Mouse (Mus musculus): ENCODE data around the gene Hoxc5. TPM values are rescaled to one million over a fixed set of nuclear protein-coding genes. Genes with fewer than 3 reads are reported as not detected.

The Hoxc5 gene
- polyA plus RNA-seq, 1 experiment from 2014 or later = 0.09 TPM

DNA sequence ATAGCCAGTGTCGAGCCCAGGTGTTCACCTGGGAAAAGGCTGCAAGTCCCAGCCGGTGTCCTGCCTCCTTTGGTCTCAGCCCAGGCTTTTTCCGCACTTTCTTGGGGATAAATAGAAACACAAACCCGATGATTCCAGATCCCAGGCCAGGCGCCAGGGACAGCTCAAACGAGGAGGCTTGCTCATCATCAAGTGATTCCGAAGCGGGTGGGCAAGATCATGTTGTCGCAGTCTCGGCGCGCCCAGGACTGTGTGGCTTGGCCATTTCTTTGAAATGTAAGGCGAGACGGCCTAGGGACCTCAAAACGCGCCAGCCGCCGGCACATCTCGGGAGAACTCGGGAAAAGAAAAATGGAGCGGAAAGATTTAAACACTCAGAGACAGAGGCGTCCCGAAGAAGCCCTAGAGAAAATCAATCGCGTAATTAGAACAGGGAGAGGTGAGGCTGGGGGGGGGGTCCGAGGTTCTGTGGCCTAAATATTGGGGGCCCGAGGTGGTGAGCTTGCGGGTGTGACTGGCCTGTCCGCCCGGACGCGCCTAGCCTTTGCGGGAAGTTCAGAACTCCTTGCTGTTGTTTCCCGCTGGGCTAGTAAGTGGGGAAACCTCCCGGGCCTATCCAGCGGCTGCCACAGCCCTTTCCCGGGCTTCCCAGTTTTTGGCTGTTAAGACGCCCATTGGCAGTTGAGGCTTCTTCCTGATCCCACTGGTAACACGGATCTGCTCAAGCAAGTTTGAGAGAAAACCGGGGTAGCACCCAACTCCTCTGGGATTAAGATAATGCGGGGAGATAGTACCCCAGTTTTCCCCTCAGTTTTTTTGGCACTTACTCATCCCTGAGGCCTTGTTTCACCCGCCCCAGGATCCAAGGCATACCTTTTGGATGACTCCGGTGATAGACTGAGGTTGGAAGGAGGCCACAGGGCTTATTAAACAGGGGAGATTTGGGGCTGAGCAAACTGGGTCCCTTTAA, 60.3 kb downstream of the Hoxc5 start:
- H3K27ac ChIP-seq = no peak overlapping the region

DNA sequence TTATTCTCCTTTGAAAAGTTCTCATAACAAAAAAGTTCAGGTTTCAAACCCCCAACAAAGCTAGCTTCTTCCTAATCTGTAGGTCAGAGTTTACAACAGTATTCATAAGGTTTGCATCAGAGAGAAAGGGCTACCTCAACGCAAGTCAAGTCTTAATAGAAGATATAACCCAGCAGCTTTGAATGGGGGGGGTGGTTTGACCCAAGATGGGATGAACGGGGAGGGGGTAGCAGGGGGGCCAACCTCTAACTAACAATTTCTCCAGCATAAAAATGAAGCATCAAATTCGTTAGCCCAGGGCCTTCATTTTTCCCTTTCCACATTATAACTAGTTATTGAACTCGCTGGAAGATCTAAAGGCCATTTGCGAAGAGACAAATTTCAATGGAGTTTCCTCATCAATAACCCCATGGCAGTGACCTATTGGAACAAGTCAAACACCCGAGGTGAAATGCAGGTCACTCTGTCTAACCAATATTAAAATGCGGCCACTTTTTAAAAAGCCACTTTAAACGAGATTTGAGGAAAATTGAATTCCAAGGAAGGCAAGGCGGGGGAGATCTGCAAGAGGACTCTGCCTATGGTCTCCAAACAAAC, 61.8 kb downstream of the Hoxc5 start:
- Histone ChIP-seq H3K4me1 (replicated peaks) (no peaks in the 10 kb centered on the region), H3K9ac (replicated peaks) (no peak overlapping the region), H3K4me3 (replicated peaks) (no peak overlapping the region), H3K4me2 (replicated peaks) (no peak overlapping the region), H3K36me3 (no peaks in the 10 kb centered on the region), H3K27ac (no peak overlapping the region), H3K9me3 (no peaks in the 10 kb centered on the region), H3K27me3 (peaks cover 100% of the 10 kb centered on the region)
- WGBS = 10% methylated on average over 9 of the region's 9 CpGs
- no peak for ATAC-seq

More for the DNA sequence above, 60.3 kb downstream of the Hoxc5 start:
- peaks cover 100% of the 10 kb centered on the region for H3K27me3 ChIP-seq
- H3K9ac ChIP-seq (replicated peaks) = no peak overlapping the region
- no peaks in the 10 kb centered on the region for H3K4me1 ChIP-seq (replicated peaks)
- ATAC-seq = no peak
- under 1% methylated on average over 43 of the region's 43 CpGs for WGBS
- H3K9me3 ChIP-seq = no peaks in the 10 kb centered on the region
- H3K4me2 ChIP-seq (replicated peaks) = no peak overlapping the region
- no peak overlapping the region for H3K4me3 ChIP-seq (replicated peaks)
- no peaks in the 10 kb centered on the region for H3K36me3 ChIP-seq

DNA sequence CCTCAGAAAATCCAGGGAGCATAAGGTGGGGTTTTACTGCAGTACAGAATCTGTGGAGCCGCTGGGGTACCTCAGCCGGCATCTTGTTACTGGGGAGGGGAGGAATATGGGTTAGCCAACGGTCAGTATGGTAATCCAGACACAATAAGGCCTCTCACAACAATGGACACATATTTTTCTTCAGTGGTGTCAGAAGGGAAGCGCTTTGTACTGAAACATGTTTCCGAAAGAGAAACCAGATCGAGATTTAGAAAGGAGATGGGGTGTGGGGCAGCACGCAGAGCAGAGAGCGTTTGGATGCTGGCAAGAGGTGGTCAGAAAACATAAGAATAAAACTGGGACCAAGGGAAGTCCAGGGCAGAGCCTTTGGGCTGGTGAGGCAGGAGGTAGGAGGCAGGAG, 62.9 kb downstream of the Hoxc5 start:
- peaks cover 100% of the 10 kb centered on the region for H3K27me3 ChIP-seq
- H3K36me3 ChIP-seq = no peaks in the 10 kb centered on the region
- H3K9me3 ChIP-seq = no peaks in the 10 kb centered on the region
- no peak overlapping the region for H3K27ac ChIP-seq
- no peak overlapping the region for H3K4me3 ChIP-seq (replicated peaks)
- peaks cover 5% of the 10 kb centered on the region; the same call in 1 of the 2 replicates for H3K4me1 ChIP-seq (replicated peaks)
- under 1% methylated on average over 8 of the region's 8 CpGs for WGBS
- no peak for ATAC-seq
- no peak overlapping the region for H3K4me2 ChIP-seq (replicated peaks)
- H3K9ac ChIP-seq (replicated peaks) = no peak overlapping the region

DNA sequence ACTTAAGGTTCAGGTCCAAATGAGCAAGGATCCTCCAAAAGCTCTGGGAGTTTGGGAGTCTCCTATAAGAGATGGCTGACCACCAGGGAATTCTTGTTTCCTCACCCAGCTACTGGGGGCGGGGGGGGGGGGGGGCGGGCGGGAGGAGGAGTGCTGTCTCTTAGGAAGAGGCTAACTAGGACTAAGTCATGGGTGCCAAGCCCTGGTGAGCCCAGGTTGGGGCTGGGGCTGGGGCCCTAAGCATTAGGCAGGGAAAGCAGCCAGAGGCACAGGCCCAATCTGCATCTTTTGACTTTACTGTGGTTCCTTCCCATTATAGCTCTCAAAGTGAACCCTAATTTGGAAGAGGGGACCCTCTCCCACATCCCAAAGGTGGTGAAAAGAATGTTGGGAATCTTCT, 64.9 kb downstream of the Hoxc5 start:
- H3K27me3 ChIP-seq = peaks cover 100% of the 10 kb centered on the region
- no peak overlapping the region for H3K4me3 ChIP-seq (replicated peaks)
- no peak overlapping the region for H3K4me2 ChIP-seq (replicated peaks)
- no peaks in the 10 kb centered on the region for H3K36me3 ChIP-seq
- no peak overlapping the region for H3K27ac ChIP-seq
- 0% methylated on average over 3 of the region's 3 CpGs for WGBS
- H3K4me1 ChIP-seq (replicated peaks) = peaks cover 5% of the 10 kb centered on the region; the same call in 1 of the 2 replicates
- no peaks in the 10 kb centered on the region for H3K9me3 ChIP-seq
- no peak overlapping the region for H3K9ac ChIP-seq (replicated peaks)
- ATAC-seq = no peak

DNA sequence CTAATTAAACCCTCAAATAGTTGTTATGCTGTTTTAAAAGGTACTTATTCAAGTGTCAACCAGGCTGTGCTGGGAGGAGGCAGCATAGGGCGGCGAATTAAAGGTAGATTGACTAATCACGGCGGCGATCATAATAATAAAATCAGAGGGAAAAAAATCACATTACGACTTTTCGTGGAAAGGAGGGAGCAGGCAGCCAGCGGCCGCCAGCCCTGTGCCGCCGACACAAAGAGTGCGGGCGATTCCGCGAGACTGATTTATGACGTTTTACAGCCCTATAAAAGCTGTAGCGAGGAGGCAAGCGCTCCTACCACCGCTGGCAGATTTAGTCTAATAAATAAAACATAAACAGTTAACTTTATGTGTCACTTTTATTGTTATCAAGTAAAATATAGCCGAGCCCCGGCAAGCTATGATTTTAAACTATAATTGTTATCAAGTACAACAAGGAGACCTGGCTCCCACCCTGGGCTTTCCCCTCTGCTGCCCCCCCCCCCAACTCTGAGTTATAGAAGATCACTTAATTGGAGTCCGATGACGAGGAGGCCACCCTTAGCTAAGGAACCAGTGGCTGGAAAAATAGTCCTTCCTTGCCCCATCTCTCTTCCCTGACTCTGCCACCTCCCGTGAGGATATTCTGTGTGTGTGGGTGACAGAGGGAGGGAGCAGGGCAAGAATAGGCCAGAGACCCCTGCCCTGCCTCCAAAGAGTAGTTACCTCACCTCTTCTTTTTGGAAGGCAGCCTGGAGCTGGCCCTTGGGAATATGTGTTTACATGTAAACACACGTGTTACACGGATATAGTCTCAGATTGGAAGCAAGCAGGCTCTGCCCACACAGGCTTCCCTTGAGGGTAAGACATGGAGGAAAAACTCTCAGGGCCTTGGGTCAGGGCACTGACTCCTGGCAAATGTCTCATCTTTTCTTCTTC, 65.7 kb downstream of the Hoxc5 start:
- no peak overlapping the region for H3K9ac ChIP-seq (replicated peaks)

DNA sequence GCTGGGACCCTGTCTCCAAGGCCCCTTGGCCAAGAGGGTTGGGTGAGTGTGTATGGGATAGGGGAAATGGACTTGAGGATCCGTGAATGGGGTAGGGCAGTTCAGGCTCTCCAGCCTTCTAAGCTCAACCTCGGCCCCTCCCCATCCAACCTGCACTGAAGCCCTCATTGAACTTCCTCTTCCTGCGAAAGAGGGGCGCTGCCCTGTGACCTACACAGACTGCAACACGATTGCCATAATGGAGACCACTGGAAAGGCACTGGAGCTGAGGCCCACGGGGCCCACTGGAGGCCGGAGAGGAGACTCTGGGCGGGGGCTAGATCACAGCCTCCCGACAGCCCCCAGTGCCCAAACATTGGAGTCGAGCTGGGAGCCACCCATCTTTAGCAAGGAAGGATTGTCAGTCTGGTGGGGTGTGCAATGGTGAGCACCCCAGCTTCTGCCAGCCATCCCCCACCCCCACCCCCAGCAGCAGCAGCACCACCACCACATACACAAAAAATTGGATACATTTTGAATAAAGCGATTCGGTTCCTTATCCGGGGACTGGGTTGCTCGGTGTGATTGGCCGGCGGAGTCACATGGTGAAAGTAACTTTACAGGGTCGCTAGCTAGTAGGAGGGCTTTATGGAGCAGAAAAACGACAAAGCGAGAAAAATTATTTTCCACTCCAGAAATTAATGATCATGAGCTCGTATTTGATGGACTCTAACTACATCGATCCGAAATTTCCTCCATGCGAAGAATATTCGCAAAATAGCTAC, 67.0 kb downstream of the Hoxc5 start:
- Histone ChIP-seq H3K9me3 (no peaks in the 10 kb centered on the region), H3K4me3 (replicated peaks) (no peak overlapping the region), H3K27ac (no peak overlapping the region), H3K4me2 (replicated peaks) (no peak overlapping the region; the same call in 1 of the 2 replicates), H3K27me3 (peaks cover 100% of the 10 kb centered on the region), H3K4me1 (replicated peaks) (peaks cover 5% of the 10 kb centered on the region; the same call in 1 of the 2 replicates), H3K36me3 (no peaks in the 10 kb centered on the region), H3K9ac (replicated peaks) (no peak overlapping the region)
- 2% methylated on average over 24 of the region's 24 CpGs for WGBS
- ATAC-seq = no peak

More for the DNA sequence above, 65.7 kb downstream of the Hoxc5 start:
- Histone ChIP-seq H3K27me3 (peaks cover 100% of the 10 kb centered on the region), H3K36me3 (no peaks in the 10 kb centered on the region), H3K4me2 (replicated peaks) (no peak overlapping the region), H3K4me1 (replicated peaks) (peaks cover 5% of the 10 kb centered on the region; the same call in 1 of the 2 replicates), H3K9me3 (no peaks in the 10 kb centered on the region), H3K4me3 (replicated peaks) (no peak overlapping the region), H3K27ac (no peak overlapping the region)
- under 1% methylated on average over 26 of the region's 26 CpGs for WGBS
- ATAC-seq = no peak

DNA sequence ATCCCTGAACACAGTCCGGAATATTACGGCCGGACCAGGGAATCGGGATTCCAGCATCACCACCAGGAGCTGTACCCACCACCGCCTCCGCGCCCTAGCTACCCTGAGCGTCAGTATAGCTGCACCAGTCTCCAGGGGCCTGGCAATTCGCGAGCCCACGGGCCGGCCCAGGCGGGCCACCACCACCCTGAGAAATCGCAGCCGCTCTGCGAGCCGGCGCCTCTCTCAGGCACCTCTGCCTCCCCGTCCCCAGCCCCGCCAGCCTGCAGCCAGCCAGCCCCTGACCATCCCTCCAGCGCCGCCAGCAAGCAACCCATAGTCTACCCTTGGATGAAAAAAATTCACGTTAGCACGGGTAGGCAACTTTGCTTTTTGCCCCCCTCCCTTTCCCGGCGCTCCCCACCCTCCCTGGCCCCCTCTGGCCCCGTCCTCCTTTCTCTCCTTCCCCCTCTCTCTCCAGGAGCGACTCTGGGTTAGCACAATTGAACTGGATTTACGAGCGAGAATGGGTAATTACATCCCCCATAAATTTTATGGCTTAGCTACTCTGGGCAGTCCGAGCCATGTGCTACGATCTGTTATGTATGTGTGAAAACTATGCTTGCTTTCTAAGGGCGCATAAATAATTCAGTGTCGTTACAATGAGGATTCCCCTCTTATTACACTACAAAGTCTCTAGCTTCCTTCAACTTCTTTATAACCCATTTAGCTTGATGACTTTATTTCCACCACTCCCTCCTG, 67.7 kb downstream of the Hoxc5 start:
- H3K4me1 ChIP-seq (replicated peaks) = peaks cover 5% of the 10 kb centered on the region; the same call in 1 of the 2 replicates
- ATAC-seq = no peak
- H3K9ac ChIP-seq (replicated peaks) = no peak overlapping the region
- WGBS = 1% methylated on average over 34 of the region's 34 CpGs
- H3K27ac ChIP-seq = no peak overlapping the region
- no peaks in the 10 kb centered on the region for H3K9me3 ChIP-seq
- H3K4me2 ChIP-seq (replicated peaks) = no peak overlapping the region; the same call in 1 of the 2 replicates
- no peaks in the 10 kb centered on the region for H3K36me3 ChIP-seq
- H3K27me3 ChIP-seq = peaks cover 100% of the 10 kb centered on the region
- H3K4me3 ChIP-seq (replicated peaks) = 0 out of 2 replicates have a peak overlapping the region, but pooled peaks have one; percentile 0

DNA sequence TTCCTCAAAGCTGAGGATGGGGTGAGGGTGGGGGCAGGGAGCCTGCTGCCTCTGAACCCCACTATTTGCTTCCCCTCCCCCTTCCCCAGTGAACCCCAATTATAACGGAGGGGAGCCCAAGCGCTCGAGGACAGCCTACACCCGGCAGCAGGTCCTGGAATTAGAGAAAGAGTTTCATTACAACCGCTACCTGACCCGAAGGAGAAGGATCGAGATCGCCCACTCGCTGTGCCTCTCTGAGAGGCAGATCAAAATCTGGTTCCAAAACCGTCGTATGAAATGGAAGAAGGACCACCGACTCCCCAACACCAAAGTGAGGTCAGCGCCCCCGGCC, 68.3 kb downstream of the Hoxc5 start:
- no peak for ATAC-seq
- H3K4me2 ChIP-seq (replicated peaks) = no peak overlapping the region
- WGBS = under 1% methylated on average over 14 of the region's 14 CpGs

DNA sequence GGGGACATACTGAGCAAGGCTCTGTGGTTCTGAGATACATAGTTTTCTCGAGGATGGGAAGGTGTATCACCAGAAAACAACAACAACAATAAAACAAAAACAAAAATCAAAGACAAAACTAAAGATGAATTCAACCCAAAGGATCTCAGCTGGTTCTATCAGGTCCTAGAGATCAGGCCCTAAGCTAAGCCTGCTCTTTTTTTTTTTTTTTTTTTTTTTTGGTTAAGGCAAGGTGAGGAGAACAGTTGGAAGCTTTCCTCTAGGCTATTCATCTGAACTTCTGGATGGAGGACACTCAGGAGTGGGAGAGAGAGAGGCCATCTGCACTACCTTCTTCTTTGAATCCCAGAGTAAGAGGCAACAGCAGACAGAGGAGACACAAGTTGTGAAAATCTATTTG, 70.3 kb downstream of the Hoxc5 start:
- Histone ChIP-seq H3K4me3 (replicated peaks) (no peak overlapping the region), H3K9ac (replicated peaks) (no peak overlapping the region), H3K27ac (no peak overlapping the region), H3K4me1 (replicated peaks) (peaks cover 5% of the 10 kb centered on the region; the same call in 1 of the 2 replicates), H3K9me3 (no peaks in the 10 kb centered on the region), H3K4me2 (replicated peaks) (no peak overlapping the region), H3K27me3 (peaks cover 100% of the 10 kb centered on the region), H3K36me3 (no peaks in the 10 kb centered on the region)
- ATAC-seq = no peak
- 10% methylated on average over 1 of the region's 1 CpGs for WGBS

More for the DNA sequence above, 68.3 kb downstream of the Hoxc5 start:
- H3K36me3 ChIP-seq = no peaks in the 10 kb centered on the region
- no peak overlapping the region for H3K9ac ChIP-seq (replicated peaks)
- H3K4me3 ChIP-seq (replicated peaks) = no peak overlapping the region
- H3K4me1 ChIP-seq (replicated peaks) = peaks cover 5% of the 10 kb centered on the region; the same call in 1 of the 2 replicates
- H3K27me3 ChIP-seq = peaks cover 100% of the 10 kb centered on the region
- no peaks in the 10 kb centered on the region for H3K9me3 ChIP-seq
- no peak overlapping the region for H3K27ac ChIP-seq

DNA sequence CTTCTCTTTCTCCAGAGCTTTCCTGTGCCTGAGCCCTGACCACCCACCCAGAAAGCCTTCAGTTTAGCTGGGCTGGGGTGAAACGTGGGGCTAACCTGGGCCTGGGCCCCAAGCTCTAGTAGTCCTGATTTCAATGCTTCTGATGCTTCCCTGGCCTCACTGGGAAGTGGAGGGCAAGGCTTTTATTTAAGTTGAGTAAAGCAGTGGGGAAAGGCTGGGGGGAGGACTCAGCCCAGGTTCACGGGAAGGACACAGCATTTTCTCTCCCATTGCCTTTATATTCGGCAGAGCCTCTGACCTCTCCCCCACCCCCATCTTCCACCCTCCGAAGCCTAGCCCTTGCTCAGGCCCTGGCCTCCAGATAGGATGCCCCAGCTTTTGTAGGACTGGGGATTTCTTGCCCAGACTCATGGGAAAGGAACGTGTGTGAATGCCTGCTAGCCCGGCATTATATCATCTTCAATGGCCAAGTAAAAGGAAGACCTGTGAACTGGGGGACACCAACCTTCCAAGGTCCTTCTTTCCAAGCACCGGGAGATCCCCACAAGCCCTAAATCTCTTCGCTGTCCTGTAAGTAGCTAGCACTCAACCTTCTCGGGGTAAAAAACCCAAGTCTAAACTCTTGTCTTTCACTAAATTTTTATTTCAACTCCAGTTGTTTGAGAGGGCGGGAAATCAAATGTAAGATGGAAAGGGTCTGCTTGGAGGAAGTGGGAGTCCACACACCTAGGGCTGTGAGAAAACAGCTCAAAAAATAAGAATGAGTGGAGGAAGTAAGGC, 71.6 kb downstream of the Hoxc5 start:
- Histone ChIP-seq H3K4me2 (replicated peaks) (no peak overlapping the region), H3K4me1 (replicated peaks) (peaks cover 5% of the 10 kb centered on the region; the same call in 1 of the 2 replicates), H3K9me3 (no peaks in the 10 kb centered on the region), H3K36me3 (no peaks in the 10 kb centered on the region), H3K9ac (replicated peaks) (no peak overlapping the region), H3K27ac (no peak overlapping the region), H3K4me3 (replicated peaks) (no peak overlapping the region), H3K27me3 (peaks cover 100% of the 10 kb centered on the region)
- 5% methylated on average over 10 of the region's 10 CpGs for WGBS
- no peak for ATAC-seq

Measured in midbrain, embryonic 13.5 days (tissue).